Mouse (Mus musculus): ENCODE measurements around the gene Shisa8. TPM values are rescaled to one million over a fixed set of nuclear protein-coding genes. Genes with fewer than 3 reads are reported as not detected.
A peak's percentile ranks its signal among the peaks of the same experiment; 100 is the strongest.
"Not testable (repeated sequence)": the region's sequence is repeated elsewhere in the genome, so short reads cannot be mapped to it uniquely, and the experiment has no call there.

Gene Shisa8
- under 1 TPM; 0.72 to 0.76 TPM for total RNA-seq (2021)

DNA sequence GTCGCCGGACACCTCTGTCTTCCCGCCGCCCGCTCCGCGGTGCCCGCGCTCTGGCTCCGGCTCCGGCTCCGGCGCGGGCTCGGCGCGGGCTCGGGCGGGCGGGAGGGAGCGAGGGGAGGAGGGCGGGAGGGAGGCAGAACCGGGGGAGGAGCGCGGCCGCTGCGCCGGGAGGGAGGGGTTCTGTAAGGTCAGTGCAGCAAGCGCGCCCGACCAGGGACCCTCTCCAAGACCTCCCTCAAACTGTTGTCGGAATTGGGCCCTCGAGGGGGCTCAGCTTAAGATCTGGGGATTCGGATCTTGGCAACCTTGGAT is at the start of gene Shisa8:
Gene Shisa8, minus strand, starts transcription at position 64 of the 312 bp plus-strand sequence.
- DNase-seq, result no peak

DNA sequence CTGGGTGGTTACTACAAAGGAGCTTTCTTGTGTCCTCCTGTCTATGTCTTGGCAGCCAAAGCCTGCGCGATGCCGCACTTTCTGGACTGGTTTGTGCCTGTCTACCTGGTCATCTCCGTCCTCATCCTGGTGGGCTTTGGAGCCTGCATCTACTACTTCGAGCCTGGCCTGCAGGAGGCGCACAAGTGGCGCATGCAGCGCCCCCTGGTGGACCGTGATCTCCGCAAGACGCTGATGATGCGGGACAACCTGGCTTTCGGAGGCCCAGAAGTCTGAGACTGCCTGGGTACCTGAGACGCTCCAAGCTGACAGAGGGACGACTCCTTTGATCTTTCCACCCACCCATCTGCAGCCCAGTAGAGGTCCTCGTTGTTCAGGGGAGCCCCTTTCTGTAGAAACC is 46.9 kb upstream of the Shisa8 start:
- DNase-seq, result peak; percentile 59 to 73

DNA sequence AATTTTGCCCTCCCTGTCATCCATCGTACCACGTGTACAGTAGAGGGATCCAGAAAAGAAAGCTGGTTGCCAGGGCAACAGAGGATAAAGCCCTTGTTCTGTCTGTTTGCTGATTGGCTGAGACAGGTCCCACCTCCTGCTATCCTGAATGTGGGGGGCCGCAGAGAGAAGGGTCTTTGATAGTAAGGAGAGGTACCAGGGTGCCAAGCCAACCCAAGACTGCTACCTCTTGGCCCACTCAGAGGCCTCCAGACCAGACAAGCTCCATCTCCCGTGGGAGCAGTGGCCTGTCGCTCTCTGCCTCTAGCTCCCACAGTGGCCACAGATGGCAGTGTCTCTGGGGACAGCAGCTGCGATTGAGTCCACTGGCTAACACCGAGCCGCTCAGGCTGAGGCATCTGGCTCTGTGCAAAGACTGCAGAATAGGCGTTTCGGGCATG is 43.3 kb upstream of the Shisa8 start:
- peak; percentile 82 to 84 for DNase-seq

DNA sequence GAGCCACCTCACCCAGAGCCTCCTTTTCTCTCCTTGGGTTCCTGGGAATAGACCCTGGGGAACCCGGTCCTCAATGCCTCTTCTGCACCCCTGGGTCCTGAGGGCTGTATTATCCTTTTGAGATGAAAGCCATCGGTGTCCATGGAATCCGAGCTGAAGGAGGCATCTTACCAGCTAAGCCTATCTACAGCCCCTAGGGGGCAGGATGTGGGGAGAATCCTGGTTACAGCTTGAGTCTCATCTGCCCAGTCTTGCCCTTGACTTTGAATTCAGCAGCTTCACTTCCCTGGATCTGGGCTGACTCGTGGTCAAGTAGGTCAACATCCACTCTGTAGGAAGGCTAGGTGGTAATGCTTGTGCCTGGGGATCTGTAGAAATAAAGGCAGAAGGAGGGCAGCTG is 42.6 kb upstream of the Shisa8 start:
- DNase-seq, result no peak

DNA sequence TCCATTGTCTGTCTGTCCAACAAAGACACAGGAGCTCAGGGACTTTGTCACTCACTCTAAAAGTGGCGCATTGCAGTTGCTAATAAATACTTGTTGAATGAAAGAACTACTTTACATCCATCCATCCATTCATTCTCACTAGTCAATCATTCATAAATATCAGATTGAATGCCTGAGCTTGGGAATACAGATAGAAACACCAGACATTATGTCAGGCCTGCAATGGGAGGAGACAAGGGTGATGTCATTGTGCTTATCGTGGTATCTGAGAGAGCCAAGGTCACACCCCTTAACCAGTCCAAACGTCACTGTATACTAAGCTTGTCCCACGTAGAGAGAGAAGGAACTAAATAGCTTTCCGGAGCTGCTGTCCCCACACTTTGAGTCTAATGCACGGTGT is 39.5 kb upstream of the Shisa8 start, which contains the start of gene 1500009C09Rik:
Gene 1500009C09Rik, plus strand, starts transcription at position 301 of the 400 bp plus-strand sequence.
- no peak for DNase-seq

DNA sequence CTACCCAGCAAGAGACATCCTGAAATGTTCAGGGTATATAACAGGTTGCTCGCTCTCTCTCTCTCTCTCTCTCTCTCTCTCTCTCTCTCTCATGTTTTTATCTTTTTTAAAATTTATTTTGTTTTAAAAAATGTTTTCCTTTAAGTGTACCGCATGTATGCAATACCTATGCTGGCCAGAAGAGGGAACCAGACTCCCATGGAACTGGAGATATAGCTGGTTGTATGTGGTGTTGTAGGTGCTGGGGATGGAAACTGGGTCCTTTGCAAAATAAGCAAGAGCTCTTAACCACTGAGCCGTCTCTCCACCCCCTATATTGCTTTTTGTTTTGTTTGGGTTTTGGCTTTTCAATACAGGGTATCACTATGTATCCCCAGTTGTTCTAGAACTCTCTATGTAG is 39.0 kb upstream of the Shisa8 start:
- DNase-seq, result no peak

DNA sequence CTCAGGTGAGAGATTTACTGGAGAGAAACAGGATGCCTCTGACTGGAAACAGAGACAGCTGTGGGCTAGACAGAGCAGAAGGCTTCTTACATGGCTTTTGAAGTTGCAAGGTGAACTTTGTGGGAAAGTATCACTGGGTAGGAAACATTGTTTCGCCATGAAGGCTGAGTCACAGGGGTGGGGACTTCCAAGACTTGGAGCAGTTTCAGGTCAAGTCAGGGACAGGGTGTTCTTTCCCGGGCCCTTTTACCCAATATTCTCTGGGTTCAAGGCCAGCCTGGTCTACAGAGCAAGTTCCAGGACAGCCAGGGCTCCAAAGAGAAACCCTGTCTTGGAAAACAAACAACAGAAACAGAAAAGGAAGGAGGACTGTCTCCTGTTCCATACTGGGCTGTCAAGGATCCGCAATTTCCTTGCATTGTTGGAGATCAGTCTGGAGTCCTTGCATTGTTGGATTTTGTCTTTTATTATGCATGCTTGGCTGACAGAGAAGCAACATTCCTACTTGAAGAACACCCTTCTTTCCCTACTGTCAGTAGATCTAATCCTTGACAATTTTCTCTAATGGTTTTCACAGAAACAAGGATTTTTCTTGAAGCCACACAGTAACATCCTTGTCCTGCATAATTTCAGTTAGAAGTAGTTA is 34.6 kb upstream of the Shisa8 start:
- no peak for DNase-seq

DNA sequence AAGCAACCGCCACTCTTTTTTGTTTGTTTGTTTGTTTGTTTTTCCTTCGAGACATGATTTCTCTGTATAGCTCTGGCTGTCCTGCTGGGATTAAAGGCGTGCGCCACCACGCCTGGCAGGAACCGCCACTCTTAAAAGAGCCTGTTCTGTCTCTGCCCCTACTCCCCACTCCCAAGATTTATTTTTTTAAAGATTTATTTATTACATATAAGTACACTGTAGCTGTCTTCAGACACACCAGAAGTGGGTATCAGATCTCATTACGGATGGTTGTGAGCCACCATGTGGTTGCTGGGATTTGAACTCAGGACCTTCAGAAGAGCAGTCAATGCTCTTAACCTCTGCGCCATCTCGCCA is 32.2 kb upstream of the Shisa8 start:
- not testable (repeated sequence) for DNase-seq

DNA sequence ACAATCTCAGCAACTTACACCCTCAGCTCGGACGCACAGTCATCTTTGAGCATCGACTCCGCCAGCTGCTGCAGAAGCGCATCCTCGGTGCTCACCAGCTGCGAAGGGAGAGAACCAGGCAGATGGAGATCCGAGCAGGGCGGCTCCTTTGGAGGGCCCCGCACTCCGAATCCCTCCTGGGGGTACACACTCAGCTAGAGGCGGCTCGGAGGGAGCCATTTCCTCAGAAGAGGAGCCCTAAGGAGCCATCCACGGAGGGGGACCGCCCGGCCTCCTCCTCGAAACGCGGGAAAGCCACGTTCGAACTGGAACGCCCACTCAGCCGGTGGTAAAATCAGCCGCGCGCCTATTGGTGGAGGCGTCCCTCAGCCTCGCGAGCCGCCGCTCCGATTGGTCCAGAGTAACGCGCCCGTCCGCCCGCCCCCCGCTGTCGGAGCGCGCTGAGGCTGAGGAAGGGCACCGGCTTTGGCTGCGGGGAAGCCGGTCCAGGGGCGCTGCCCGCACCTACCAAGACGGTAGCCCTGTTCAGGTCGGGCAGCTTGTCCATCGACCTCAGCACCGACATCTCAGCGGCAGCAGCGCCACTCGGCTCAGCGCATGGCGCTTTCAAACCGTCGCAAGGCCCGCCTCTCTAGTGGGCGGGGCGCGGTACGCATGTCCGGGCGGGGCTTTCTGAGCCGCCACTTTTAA is 31.6 kb upstream of the Shisa8 start, which contains the start of gene Cenpm:
Gene Cenpm, minus strand, starts transcription at position 634 of the 690 bp plus-strand sequence.
- DNase-seq, result peak; percentile 90 to 91

DNA sequence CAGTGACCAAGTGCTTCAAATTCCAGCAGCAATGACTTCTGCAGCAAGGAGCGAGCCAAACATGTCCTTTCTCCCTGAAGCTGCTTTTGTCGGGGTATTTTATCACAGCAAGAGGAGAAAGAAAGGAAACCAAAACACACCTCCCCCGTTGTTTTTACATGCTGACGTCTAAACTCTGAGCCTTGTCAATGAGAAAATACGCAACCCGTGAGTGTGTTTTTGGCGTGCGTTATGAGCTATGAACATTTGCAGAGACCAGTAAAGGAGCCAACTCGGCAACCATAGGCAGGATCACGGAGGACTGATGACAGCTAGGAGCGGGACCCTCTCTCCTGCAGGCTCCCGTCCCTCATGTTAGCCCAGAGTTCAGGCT is 31.1 kb upstream of the Shisa8 start:
- DNase-seq, result no peak

DNA sequence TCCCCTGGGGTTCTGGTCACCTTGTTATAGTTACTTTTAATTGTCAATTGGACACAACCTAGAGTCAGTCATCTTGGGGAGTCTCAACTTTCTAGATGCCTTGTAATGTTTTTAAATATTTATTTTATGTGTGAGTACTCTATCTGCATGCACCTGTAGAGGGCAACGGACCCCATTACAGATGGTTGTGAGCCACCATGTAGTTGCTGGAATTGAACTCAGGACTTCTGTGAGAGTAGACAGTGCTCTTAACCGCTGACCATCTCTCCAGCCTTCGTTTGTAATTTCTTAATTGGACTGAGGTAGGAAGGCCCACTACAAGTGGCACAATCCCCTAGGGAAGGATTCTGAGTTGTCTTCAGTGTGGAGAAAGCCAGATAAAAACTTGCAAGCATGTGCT is 30.7 kb upstream of the Shisa8 start:
- no peak for DNase-seq

DNA sequence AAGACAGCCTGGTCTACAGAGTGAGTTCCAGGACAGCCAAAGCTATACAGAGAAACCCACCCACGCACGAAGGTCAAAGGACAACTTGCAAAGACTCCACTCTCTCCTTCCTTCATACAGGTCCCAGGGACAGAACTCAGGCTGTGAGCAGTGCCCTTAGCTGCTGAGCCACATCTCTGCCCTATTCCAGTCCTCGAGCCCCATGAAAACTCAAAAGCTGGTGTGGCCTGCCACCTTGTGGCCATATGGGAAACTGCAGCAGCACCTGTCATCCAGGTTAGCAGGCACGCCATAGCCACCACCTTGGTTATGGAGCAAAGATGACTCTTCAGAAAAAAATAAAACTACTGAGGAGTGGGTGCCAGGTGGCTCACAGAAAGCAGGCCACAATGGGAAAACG is 23.9 kb upstream of the Shisa8 start:
- peak; percentile 80 to 81 for DNase-seq

DNA sequence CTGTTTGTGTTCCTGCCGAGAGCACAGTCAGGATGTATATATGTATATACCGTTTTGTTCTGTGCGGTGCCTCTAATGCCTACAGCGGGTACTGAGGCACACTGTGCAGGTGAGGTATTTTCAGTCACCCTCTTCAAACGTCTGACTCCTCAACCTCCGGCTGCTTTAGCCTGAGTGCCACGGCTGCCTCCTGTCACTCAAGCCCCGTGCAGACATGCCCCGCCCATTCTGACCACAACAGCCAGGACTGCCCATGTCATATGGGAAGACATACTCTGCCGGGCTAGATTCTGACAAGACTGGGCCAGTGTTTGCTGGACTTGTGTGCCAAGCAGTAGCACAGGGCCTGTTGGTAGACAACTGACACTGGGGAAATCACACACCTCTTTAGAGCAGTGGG is 23.0 kb upstream of the Shisa8 start:
- DNase-seq, result no peak

DNA sequence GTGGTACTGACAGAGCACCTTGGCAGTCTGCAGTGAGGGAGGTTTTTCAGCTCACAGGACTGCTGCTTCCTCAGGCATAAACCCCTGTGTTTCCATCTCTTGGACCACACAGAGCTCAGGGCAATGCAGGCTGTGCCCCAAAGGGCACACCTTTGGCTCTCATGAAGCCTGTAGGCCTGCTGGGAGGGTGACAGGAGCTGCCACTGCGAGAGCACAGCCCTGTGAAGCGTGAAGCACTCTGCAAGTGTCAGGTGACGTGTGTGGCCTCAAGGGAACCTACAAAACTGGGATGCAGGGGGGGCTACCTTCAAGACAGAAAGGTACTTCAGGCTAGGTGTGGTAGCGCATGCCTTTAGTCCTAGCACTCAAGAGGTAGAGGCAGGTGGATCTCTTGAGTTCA is 20.0 kb upstream of the Shisa8 start:
- no peak for DNase-seq

DNA sequence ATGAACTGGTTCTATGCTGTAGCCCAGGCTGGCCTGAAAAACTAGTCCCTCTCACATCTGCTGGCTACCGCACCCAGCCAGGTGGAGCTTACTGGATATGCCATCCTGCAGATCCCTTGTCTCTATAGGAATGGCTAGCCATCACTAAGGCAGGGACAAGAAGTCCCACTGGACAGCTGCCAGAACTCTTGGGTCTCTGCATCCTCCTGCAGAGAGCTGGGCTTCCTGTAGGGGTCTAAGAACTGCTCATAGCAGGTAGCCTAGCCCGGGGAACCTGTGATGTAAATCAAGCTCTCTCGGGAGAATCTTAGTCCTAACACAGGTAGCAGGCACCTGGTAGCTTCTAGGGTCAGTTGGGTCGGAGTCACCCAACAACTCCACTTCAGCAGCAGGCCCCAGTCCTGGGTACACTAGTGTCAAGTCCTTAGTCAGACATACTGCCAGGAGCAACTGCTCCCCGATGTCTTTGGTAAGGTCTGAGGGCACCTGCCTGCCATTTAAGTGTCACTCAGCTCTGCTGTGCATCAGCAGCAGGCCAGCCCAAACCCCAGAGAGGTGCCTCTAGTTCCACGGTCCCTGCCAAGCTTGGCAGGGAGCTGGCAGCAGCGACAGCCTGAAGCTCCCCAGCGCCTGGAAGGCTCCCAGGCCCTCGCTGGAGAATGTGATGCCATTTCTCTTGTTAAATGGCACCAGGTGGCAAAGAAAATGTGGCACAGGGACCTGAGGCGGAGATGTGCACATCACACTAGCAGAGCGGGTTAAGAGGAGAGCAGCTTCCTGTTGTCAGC is 19.2 kb upstream of the Shisa8 start:
- DNase-seq, result peak; percentile 47 to 48

DNA sequence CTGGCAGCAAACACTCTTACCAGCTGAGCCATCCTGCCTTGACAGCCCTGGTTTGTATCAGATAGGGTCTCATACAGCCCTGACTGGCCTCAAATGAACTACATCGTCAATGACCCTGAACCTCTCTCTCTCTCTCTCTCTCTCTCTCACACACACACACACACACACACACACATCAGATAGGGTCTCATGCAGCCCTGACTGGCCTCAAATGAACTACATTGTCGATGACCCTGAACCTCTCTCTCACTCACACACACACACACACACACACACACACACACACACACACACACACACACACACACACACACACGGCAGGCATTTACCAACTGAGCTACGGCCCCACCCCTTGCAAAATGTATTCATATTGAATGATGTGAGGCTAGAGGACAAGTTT is 18.5 kb upstream of the Shisa8 start:
- no peak for DNase-seq

DNA sequence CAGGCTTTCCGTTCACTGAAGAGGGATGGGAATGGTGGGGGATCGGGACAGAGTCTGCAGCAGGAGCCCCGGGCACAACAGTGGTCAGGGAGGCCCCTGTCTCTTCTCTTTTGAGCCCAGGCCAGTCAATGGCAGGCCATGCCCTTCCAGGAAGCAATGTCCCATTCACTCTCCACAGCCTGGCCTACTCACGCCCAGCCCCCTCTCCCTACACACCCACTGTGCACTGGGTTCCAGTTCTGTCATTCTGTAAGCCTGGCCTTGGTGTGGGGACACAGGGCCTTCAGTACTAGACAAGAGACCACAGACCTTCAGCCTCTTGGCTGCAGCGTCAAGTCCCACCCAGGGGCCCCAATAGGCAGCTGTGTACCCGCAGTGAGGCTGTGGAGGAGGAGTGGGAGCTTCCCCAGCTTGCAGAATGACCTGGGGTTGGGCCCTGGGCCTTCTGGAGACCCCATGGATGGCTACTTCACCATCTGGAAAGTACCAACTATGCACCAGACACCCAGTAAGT is 17.5 kb upstream of the Shisa8 start:
- no peak for DNase-seq

DNA sequence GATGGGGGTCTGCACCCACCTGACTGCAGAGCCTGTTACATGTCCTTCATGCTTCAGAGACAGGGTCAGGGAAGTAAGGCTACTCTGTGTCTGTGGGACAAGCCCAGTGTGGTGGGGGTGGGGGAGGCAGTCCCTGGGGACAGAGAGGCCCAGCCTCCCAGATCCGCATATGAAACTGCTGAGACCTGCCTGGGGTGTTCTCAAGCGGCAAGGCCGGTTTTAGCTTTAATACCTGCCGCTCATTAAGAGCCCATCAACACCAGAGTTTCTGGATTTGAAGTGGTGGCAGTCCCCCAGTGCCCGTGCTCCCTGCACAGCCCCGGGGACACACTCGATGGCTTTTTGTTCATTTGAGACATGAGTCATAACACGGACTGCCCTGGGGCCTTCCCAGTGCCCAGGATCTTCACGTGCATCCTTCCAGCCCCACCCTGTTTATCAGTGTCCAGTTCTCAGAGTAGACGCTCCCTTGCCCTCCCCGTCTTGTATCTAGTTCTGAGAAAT is 17.0 kb upstream of the Shisa8 start:
- DNase-seq, result no peak

DNA sequence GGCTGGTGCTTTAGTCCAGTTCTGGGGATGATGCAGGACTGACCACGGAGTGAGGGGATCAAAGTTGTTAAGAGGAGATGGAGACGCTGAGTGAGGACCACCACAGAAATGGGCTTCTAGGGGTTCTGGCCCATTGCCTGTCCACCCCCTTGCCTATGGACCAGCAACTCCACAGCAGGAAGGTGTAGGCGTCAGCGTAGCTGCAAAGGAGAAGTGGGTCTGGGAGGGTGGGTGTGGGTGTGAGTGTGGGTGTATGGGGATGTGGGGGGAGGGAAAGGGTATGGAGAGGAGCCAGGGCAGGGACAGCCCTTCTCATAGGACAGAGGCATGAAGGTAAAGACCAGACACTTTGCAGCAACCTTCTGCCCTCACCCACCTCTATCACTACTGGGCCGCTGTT is 13.2 kb upstream of the Shisa8 start:
- DNase-seq, result no peak

DNA sequence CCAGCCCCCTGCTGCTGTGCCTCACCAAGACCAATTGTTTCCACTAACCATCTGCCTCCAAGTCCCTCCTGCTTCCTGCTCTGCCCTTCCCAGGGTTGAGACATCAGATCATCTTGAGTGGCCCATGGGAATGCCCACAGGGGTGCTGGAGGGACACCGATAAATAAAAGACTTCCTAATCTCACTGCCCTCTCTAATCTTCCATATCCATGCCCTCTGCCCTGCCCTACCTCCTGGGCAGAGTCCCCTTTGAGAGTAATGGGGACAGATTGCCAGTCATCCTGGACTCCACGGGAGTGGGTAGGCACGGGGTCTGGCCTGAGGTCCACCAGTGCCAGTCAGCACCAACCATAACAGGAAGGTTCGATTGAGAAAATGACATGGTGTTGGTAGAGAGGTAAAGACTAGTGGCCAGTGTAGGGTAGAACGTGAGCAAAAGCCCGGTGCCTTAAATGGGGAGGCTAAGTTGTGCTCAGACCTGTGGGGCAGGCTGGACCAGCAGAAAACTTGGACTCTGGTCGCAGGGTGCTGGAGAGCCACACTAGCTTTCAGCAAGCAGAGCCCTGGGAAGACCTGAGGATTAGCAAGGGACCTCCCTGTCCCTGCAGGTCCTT is 12.1 kb upstream of the Shisa8 start:
- DNase-seq, result no peak

DNA sequence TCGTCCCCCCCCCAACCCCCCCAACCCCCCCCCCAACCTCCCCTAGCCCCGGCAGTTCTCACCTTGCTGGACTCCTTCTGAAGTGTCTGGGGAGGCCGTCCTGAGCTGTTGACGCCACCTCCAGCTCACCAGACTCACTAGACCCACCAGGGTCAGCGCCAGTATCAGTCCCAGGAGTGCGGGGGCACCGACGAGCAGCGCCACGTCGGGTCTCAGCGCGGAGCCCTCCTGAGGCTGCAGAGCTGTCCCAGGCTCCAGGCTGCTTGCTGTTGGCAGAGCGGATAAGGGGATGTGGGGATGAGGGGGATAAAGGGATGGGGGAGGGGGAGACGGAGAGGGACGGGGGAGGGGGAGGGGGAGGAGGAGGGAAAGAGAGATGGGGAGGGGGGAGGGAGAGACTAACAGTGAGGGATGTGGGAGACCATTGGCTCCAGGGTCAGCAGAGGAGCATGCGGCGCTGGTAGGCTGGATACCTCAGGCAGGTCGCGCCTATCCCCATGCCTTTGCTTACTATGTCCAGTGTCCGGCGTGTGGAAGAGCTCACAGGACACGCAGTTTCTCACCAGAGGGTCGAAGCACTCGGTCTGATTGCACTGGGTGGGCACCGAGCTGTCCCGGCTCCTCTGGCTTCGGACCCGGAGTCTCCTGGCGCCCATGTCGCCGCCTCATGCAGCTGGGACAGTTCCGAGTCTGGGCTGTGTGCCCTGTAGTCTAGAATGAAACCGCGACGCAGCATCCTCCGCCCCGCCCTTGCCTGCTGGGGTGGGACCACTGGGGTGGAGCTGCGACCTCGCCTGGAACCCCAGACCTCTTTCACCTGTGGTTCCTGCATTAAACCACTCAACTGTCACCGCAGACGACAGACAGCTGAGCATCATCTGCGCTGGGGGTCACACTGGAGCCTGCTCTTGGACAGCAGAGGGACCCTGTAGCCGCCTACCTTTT is 11.3 kb upstream of the Shisa8 start, which contains the start of gene Tnfrsf13c:
Gene Tnfrsf13c, minus strand, starts transcription at position 713 of the 945 bp plus-strand sequence.
- DNase-seq, result no peak
